Mouse (Mus musculus): Measurements from ENCODE around the gene Ndufs7.
"Not testable (repeated sequence)": the region's sequence is repeated elsewhere in the genome, so short reads cannot be mapped to it uniquely, and the experiment has no call there.

The Ndufs7 gene

DNA sequence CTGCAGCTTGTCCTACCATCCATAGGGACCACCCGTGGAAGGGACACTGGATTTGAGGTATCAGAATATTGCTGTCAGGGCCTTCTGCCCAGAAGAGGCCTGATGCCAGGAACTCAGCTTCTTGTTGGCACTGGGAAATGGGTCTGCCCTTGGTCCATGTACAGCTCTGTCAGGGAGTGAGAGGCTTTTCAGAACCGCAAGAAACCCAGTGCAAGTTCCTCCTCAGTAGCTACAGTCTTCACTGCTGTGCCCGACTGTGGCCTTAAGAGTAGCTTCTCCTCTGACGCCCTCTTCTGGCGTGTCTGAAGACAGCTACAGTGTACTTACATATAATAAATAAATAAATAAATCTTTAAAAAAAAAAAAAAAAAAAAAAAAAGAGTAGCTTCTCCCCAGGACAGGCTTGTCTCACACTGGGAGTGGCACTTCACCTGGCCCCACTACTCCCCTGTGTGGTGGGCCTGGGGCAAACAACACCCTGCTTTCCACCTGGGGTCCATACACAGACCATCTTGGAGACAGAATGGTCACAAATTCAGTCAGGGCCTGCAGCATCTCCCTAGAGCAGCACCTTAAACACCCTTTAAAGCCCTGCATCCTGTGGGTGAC is 4.0 kb upstream of the Ndufs7 start:
- DNase-seq: peak; percentile 75

DNA sequence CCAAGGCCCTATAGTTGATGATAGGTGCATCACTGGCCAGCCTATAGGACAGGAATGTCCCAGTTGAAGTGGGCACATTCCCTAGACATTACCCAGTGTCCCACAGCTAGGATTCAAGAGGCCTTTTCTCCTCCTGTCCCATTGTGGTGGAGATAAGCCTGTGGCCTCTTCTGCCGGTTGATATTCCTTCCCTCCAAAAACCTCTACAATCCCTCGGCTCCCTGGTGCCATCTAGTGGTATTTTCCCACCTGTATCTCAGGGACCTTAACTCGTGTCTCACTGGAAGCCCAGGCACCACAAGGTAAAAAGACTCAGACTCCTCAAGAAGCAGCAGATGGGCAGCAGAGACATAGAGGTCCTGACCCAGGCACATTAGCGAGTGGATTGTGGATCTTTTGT is 3.3 kb upstream of the Ndufs7 start:
- DNase-seq: peak; percentile 81

DNA sequence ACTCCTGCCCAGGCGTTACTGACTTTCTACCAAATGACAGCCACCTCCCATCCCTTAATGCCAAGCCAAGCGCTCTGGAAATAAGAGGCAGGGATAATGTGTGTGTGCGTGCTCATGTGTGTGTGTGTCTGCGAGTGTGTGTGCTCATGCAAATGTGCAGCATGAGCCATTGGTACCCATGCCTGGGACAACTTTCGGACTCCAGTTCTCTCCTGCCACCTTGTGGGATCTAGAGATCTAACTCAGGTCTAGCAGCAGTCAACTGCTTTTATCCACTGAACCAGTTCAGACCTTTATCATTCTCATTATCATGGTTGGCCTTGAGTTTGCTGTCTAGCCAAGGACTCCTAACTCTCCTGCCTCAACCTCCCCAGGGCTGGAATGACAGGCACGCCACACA is 1.1 kb upstream of the Ndufs7 start:
- DNase-seq: peak; percentile 38

DNA sequence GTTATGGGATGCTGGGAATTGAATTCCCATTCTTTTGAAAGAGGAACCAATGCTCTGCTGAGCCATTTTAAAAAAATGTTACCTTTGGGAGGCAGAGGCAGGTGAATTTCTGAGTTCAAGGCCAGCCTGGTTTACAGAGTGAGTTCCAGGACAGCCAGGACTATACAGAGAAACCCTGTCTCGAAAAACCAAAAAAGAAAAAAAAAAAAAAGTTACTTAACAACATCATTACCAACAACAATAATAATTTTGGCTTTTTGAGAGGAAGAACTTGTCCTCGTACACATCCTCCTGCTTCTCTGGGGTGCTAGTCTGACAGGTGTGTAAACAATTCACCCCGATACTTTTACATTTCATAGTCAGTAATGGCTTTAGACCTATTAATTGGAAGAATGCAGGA is 484 bp upstream of the Ndufs7 start:
- DNase-seq: not testable (repeated sequence)

DNA sequence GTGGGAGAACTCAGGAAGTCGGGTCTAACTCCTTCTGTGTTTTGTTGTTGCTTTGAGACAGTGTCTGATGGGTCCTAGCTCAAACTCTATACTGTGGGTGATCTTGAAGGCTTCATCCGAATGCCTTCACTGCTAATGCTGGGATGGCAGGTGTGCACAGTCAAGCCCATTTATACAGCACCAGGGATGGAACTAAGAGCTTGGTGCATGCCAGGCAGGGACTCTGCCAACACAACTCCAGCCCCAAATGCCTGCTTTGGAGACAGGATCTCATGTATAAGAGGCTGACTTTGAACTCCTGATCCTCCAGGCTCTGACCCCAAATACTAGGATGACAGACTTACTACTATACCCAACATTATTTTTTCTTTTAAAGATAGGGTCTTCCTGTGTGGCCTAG is 1.1 kb downstream of the Ndufs7 start:
- DNase-seq: peak; percentile 43

DNA sequence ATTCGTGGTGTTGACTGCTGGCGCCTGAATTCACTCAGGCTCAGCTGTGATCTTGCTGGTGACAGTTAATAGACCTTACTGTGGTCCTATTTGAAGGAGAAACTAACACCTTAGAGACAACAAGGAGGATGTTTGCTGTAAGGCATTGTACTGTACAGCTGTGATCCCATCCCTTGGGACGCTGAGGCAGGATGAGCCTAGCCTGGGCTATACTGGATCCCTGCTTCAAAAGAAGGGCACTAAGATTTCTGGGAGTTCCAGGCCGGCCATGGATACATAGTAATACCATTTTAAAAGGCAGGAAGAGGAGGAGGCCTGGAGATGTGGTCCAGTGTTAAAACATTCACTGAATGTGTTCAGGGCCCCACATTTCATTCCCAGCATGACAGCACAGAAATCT is 1.7 kb downstream of the Ndufs7 start:
- peak; percentile 26 for DNase-seq

DNA sequence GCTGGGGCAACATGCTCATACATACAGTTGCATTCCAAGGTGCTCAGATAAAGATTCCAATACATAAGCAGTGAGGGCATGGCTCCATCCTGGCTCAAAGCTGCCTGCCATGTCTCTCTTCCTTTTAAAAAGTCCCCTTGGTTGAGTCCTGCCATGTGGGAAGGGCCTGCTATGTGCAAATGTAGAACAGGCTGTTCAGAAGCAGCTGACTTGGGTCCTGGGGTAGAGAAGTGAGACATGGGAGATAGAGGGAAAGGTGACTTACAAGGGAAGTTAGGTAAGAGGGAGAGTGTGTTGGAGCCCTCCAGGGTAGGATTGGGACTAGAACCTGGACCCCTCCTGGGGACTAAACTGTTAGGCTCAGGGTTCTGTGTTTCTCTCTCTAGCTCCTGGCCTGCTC is 3.1 kb downstream of the Ndufs7 start:
- DNase-seq: no peak

DNA sequence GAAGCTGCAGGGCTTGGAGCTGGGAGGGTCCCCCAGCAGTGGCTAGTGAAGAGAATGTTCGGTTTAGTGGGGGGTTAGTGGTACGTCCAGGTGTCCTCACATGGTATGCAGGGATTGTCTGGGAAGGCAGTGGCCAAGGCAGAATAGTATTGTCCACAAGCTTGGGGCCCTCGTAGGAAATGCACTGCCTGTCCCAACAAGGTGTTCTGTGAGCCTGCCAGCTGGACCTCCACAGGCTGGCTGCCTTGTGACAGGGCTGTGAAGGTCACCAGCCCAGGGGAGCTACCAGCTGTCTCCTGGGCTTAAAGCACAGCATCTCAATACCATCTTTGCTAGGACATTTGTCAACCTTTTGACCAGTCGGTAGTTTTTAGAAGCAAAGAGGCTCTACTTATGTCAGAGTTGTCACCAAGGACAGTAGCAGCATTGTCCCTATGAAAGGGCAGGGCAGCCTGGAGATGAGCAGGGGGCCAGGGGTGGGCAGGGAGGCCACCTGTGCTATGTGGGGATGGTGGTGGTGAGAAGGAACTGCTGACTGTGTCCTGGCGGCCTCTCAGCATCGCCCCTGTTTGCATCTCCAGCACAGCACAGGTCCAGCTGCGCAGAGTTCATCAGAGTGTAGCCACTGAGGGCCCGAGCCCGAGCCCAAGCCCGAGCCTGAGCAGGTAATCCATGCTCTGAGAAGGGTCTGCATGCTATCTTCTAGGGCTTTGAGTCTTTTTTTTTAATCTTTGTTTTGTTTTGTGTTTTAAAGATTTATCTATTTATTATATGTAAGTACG is 3.8 kb downstream of the Ndufs7 start:
- DNase-seq: peak; percentile 32

DNA sequence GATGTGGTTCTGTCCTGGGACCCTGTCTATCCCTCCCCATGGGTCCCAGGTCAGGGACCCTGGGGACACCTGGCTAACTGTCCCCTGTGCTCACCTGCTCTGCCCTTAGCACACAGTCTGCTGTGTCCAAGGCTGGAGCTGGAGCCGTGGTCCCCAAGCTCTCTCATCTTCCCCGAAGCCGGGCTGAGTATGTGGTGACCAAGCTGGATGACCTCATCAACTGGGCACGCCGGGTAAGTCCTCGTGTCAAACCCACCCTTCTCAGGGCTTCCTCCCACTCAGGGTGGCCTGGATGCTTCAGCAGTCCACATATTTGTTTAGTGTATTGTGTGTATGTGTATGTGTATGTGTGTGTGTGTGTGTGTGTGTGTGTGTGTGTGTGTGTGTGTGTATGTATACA is 4.6 kb downstream of the Ndufs7 start:
- DNase-seq: peak; percentile 33

DNA sequence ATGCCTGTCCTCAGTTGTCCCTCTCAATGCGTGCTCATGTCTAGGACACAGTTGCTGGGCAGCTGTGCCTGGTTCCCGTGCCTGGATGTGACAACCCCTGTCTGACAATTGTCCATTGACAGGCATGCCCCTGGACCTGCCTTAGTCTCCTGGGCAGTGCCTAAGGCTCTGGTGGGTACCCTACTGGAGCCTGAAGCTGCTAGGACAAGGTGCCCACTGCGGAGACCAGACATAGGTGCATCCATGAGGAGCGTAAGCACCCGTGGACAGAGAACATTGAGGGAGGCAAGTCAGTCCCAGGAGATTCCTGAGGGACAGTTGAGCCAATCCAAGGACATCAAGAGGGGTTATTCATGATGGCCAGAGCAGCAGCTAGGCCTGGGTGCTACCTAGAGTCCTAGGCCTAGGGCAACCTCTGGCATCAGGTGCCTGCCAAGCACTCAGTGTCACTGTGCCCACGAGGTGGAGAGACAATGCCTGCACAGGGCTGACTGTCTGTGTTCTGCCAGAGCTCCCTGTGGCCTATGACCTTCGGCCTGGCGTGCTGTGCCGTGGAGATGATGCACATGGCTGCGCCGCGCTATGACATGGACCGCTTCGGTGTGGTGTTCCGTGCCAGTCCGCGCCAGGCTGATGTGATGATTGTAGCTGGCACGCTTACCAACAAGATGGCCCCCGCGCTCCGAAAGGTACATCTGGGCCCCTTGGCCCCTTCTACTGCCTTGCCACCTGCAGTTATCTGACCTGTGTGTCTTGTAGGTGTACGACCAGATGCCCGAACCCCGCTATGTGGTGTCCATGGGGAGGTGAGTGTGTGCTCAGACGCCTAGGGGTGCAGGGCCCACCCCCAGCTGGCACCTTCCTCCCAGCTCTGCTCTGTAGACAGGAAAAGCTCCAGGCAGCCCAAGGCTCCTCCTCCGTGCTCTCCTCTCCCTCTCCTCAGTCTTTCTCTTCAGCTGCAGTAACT is 5.7 kb downstream of the Ndufs7 start:
- peak; percentile 48 for DNase-seq

DNA sequence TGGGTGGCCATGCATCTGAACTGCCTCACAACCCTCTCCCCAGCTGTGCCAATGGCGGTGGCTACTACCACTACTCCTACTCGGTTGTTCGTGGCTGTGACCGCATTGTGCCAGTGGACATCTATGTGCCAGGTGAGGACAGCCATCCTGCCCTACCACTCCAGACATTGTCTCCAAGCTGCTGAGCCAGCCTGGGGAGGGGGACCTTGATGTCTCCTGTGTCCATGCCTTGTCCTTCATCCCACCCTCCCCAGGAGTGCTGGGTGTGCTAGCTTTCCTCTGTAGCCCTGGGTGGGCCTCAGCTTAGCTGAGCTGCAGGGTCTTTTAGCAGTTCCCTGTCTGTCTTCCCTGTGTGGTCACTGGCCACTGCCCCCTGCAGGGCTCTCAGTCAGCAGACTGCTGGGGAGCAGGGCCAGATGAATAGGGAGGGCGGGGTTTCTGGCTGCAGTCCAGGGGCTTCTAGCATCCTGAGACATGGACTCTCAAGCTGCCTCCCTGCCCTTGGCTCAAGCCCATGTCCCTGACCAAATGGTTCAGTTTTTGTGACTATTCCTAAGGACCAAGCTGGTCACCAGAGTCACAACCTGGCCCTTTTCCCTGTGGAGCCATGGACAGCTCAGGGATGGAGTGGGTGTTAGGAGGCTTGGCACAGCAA is 7.1 kb downstream of the Ndufs7 start:
- peak; percentile 73 for DNase-seq

DNA sequence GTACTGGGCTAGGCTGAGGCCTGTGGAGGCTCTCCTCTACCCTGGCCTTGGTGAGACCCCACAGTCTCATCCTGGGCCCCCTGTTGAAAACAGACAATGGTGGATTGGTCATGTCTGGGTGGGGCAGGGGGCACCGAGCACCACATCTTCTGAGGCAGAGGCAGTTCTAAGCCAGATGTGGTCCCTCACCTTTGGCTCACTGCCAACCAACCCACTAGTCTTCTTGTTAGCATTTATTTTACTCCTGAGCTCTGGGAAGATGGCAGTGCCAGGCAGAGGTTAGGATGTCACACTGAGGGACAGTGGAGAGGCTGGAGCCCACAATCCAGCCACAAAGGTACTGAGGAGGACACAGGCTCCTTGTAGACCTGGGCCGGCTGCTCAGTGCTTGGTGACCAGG is 9.0 kb downstream of the Ndufs7 start:
- peak; percentile 64 for DNase-seq

DNA sequence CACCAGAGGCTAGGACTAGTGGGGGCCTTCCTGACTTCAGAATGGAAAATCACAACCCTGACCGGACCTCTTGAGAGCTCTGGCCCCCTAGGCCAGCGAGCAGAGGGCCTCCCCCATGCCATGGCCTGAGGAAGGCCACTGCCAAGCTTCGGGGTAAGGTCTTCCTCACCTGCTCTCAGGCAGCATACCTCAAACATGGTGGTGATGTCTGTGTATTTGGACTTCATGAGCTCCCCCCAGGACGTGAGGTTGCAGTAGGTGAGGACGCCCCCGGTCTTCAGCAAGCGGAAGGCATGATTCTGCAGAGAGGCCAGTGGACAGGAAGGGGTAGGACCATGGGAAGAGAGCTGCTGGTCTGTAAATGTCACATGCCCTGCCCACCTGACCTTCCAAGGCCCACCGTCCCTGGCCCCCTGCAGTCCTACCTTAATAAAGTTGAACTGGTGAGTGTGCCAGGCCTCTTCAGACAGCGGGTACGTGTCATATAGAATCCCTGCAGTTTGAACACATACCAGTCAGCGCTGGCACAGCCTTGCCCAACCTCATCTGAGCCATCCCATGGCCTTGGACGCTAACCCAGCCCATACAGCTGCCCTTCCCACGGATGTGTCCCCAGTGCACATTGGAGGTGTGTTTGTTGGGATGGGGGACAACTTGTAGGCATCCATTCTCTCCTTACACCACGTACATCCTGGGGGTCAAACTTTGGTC is 10.0 kb downstream of the Ndufs7 start:
- peak; percentile 67 for DNase-seq

DNA sequence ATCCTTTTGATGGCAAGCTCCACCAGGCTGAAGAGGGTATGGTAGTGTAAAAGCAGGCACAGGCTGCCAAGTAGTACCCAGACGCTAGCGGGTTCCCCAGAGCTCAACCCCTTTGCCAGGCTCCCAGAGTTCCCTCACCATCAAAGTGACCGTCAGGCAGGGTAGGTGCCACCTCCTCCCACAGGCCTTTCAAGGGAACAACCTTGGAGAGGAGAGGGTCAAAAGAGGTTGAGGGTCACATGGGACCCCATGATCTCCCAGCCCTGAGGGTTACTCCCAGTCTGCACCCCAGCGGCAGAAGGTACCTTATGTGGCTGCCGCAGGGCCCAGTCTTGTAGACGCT is 10.5 kb downstream of the Ndufs7 start:
- DNase-seq: peak; percentile 67

DNA sequence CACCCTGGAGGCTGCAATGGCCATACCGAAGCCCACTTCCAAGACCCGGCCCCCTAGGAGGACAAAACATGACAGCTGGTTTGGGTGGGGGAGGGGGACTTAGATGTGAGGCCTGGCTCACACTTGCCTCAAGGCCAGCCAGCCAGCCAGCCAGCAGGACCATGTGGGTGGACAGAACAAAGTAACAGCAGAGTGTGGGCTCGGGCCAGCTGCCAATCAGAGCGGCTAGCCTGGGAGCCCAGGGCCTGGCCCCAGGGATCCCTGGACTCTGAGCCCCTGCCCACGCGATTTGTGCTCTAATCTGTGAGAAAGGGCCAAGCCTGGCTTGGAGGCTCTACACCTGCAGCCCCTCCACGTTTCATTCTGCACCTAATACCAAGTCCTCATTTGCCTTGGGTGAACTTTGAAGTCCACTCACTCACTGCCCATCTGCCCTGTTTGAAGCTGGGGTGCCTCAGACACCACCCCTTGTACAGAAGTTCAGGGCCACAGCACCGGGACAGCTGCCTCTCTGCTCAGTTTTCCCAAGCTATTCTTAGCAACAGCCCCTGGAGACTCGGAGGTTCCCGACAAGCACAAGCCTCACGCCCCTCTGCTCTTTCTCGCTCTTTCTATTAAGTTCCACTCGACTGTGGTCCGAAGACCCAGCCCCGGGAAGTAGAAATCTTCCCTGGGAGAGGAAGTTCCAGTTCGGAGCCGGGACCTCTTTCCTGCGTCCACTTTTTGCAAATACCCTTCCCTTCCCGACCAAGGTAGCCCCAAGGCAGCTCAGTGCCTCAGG is 11.1 kb downstream of the Ndufs7 start:
- peak; percentile 87 for DNase-seq

DNA sequence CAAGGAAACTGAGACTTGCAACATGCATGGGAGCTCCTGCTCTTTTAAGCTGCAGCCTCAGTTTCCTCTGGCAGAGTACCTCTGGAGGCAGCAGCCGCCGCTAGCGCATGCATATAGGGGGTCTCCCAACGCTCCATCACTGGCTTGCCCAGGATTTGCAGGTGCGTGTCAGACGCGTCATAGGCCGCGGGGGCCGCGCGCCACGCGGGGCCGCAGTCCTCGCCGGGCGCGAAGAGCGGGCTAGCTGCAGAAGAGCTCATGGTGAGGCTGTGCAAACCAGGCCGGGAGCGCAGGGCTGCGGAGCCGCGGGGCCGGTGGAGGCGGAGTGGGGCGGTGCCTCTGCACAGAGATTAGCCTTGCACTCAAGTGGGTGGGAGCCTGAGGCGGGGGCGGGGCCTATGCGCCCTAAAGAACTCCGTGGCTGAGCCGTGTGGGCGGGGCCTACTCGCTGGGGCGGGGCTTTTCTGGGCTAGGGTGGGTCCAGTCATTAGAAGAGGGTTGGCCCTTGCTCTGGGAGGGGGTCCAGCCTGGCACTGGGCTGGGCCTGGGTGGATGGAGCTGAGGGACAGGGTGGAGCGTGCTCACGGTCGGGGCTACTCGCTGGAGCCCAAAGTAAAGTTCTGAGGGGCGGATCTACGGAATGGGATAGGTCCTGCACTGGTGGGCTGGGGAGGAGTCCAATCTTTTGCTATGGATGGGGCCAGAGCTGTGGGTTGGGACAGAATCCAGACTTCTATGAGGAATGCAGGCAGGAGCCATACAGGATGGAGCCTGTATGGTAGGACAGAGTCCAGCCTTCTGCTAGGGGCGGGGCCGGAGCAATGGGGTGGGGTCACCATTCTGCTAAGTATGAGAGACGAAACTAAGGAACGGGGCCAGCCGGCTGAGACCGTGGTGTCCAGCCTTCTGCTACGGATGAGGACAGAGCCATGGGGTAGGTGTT is 12.0 kb downstream of the Ndufs7 start, which contains the start of the genes Gamt and Dazap1:
TSS of gene Gamt (minus strand) at position 371 of the 943 bp plus-strand sequence.
TSS of gene Dazap1 (plus strand) at position 845 of the 943 bp plus-strand sequence.
- DNase-seq: peak; percentile 93

DNA sequence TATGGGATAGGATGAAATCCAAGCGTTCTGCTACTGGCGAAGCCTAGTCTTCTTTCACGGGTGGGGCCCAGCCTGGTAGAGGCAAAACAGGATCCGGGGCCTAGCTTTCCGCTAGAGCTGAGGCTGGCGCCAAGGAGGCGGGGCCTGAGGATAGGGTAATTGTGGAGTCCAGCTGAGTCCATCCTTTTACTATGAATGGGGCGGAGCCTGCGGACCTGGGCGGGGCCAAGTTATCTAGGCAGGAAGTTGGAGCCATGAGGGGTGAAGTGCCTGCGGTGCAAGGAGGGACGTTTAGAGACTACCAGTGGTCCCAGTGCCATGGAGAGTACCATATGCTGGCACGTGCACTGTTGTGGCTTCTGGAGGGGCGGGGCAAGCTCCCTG is 12.7 kb downstream of the Ndufs7 start:
- peak; percentile 94 for DNase-seq

DNA sequence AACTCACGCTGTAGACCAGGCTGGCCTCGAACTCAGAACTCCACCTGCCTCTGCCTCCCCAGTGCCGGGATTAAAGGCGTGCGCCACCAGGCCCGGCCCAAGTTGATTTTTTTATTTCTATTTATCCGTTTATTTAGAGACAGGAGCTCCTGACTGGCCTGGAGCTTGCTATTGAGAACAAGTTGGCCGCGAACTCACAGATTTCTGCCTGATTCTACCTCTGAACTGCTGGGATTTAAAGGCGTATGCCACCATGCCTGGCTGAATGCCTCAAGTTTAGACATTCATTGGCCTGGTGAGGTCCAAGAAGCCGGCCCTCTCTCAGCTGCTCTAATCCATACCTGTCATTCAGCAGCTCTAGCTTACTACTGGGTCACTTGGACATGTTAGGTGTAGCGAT is 13.2 kb downstream of the Ndufs7 start:
- DNase-seq: peak; percentile 56

DNA sequence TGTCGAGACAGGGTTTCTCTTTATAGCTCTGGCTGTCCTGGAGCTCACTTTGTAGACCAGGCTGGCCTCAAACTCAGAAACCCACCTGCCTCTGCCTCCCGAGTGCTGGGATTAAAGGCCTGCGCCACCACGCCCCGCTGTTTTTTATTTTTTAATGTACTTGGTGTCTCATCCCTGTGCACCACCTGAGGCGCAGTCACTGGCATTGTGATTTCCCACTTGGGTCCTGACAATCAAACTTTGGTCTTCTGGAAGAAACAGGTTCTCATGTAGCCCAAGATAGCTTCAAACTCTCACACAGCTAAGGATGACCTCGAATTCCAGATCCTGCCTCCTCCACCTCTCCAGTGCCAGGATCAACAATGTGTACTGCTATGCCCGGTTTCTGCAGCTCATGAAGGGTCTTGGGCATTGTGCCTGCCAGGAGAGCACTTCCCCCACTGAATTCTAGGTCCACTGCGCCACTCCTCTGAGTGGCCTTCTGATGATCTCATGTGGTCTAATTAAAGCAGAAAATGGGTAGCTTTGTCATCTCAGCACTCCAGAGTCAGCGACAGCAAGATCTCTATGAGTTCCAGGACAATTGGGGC is 13.9 kb downstream of the Ndufs7 start:
- peak; percentile 62 for DNase-seq
